Mouse (Mus musculus) adrenal gland, postnatal 25 days (tissue): Measurements from ENCODE around the gene Gm21411. TPM values are rescaled to one million over a fixed set of nuclear protein-coding genes. Genes with fewer than 3 reads are reported as not detected.
"Not testable (repeated sequence)": the region's sequence is repeated elsewhere in the genome, so short reads cannot be mapped to it uniquely, and the experiment has no call there.

ENCODE experiments used
- DNase-seq: peaks from one replicate; pipeline ENCODE4 v3.0.0; 2021; ENCODE audit warnings: mixed read lengths
- long read RNA-seq: library from polyadenylated mRNA; stranded (forward); transcript quantifications from one replicate; pipeline ENCODE4 v2.0.0, GENCODE M21; 2021
- total RNA-seq: library from RNA; stranded (reverse); gene quantifications from 2 replicates; pipeline ENCODE4 v1.2.3, GENCODE M21; 2021

Gm21411 gene
- total RNA-seq, result not detected in 2 replicates
- long read RNA-seq, result 0 reads

DNA sequence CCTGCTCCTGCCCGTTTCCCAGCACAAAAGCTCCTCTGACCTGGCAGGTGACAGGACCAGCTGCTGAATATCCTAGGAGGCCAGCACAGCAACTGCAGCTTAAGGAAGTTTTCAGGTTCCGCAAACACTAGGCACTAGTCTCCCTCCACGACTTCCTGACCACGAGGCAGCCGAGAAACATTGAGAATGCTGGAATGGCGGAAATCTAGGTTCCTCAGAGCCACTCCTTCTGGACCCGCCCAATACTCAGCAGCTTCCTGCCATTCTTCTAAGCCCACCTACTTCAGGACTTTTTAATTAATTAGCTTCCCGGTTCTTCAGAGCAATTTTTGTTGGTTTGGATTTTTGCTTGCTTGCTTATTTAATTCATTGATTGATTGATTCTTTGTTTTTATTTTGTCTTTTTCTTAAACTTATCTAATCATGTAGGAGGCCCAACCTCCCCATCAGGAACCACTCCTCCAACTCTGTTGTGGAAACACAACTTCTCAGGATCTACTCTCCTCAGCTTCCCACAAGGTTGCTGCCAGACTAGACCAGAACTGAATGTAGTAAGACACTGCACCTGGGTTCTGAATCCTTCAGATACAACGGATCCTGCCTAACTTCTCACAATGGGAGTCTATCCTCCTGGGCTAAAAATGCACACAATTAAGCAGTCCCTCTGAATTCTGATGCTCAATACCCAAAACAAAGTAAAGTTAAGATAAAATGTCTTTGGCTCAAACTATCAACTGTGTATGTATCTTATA lies at the start of gene Gm21411:
Gm21411 (minus strand) TSS at position 205 of the 752 bp plus-strand sequence.
- DNase-seq, result not testable (repeated sequence)

DNA sequence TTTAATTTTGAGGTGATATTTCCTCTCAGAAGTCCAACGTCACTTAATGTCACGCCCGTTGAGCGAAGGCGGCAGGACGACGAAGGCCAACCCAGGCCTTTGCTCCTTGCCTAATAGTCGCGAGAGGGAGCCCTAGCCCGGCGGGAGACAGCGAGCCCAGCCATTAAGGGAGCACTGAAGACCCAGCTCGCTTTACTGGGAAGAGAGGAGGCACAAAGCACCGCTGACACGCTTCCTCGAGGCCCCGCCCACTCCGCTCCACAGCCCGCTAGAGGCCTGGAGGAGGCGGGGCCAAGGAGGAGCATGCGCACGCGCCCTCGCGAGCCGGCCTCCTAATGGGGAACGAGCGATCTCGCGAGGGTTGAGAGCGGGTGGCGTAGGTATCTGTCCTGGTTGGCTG lies 32.3 kb upstream of the Gm21411 start:
- not testable (repeated sequence) for DNase-seq

DNA sequence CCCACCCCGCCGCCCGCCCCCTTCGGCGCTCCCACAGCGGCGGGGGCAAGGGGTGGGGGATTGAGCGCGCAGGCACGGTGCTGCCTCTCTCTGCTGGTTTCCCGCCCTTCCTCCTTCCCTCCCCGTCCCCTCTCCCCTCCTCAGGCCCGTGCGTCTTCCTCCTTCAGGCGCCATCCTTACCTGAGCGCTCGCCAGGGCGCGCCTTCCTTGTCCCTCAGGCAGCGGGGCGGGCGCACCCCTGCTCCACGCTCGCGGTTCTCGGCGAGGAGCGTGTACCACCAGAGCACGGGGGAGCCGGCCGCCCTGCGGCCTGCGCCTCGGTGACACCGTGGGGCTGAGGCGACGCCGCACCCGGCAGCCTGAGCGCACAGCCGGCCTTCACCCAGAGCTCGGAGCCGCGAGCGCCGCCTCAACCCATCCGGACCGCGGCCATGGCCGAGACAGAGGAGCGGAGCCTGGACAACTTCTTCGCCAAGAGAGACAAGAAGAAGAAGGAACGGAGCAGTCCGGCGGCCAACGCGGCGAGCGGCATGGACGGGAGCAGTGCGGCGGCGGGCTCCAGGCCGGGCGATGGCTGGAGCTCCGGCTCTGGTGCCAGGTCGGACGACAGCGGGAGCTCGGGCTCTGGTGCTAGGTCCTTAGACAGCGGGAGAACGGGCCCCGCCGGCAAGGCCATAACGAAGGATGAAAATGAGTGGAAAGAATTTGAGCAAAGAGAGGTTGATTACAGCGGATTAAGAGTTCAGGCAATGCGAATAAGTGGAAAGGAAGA lies 23.1 kb upstream of the Gm21411 start:
- DNase-seq, result no peak

DNA sequence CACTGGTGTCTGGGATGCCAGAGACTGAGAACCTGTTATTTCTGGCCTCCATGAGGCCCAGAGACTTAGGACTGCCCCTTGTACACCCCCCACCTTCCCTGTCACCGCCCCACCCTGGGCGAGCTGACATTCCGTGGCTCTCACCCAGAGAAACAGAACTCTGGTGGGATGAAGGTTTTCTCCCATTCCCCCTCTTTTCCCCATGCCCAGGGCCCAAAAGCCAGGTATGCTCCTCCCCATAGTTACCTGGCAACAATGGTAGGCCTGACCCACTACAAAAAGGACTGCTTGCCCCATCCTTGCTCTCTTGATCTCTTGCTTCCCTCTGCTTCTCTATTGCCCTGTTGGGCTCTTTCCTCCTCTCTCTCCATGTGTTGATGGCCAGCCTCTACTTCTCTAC lies 5.8 kb upstream of the Gm21411 start:
- DNase-seq, result no peak

DNA sequence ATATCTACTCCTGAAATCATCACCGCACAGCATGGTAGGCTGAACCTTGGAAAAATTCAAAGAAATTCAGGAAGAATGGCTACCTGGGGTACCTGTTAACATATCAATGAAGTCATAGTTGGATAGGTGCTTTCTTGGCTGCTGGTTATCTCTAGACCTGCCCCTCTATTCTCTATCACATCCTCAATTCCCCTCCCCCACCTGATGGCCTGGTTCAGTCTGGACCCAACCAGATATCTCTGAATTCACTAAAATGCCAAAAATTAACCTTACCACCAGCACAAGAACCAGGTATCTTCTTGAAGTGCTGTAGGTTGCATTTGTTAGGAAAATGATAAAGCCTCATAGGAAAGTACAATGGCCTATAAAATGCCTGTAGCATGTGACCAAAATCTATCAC lies 1.3 kb downstream of the Gm21411 start:
- not testable (repeated sequence) for DNase-seq

DNA sequence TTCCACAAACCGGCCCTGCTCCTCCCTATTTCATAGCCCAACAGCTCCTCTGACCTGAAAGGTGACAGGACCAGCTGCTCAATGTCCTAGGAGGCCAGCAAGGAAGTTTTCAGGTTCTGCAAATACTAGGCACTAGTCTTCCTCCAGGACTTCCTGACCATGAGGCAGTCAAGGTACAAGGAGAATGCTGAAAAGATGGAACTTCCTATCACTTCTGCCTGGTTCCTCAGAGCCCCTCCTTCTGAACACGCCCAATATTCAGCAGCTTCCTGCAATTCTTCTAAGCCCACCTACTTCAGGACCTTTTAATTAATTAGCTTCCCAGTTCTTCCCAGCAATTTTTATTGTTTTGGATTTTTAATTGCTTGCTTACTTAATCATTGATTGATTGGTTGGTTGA lies 4.6 kb downstream of the Gm21411 start:
- DNase-seq, result not testable (repeated sequence)

DNA sequence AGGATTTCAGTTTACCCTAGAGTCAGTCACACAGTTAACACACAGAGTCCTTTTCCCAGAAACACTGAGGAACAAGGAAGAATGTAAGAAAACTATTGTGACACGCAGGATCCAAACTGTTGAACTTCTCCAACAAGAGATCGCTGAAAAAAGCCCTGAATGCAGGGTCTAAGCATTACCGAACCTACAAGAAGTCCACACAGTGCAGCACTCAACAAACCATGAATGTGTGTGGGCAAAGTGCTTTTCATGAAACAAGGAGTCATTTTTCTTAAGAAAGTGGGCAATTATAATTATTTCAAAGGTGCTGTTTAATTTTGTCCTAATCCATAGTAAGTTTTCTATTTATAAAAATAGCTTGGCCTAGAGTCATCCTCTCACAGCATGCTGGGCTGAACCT lies 6.3 kb downstream of the Gm21411 start:
- DNase-seq, result not testable (repeated sequence)

Other genes with a start within 250 kb of the Gm21411 start
- 0.58 TPM in 1 of 2 replicates, not detected in the other for gene Zfp989, start 62.4 kb upstream of the Gm21411 start, total RNA-seq
- 0.97 and 1.00 TPM in 2 replicates for gene Rex2, start 112.3 kb upstream of the Gm21411 start, total RNA-seq
- 6.9 and 13.3 TPM in 2 replicates for gene Zfp991, start 222.4 kb upstream of the Gm21411 start, total RNA-seq